Mouse (Mus musculus): ENCODE results near the gene Slc25a39.
A peak's percentile ranks its signal among the peaks of the same experiment; 100 is the strongest.
"Not testable (repeated sequence)": the region's sequence is repeated elsewhere in the genome, so short reads cannot be mapped to it uniquely, and the experiment has no call there.

Gene Slc25a39

DNA sequence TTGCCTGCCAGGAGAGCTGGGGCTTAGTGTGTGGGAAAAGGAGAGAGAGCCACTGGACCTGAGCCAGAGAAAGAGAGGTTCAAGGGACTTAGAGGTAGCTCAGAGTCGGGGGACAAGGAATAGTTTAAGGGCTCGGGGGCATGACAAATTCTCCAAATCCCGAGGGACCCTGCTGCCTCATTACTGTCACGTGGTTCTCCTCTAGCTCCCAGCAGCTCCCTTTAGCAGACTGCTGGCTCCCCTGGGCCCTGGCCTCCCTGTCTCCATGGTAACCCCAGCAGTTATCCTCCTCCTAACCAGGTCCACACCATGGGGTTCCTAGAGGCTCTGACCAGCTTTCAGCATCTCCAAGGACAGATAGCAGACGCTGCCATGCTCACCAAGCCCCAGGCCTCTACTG lies 12.5 kb downstream of the Slc25a39 start:
- DNase-seq (ENCODE audit: low read depth, low spot score), result peak; percentile 61

DNA sequence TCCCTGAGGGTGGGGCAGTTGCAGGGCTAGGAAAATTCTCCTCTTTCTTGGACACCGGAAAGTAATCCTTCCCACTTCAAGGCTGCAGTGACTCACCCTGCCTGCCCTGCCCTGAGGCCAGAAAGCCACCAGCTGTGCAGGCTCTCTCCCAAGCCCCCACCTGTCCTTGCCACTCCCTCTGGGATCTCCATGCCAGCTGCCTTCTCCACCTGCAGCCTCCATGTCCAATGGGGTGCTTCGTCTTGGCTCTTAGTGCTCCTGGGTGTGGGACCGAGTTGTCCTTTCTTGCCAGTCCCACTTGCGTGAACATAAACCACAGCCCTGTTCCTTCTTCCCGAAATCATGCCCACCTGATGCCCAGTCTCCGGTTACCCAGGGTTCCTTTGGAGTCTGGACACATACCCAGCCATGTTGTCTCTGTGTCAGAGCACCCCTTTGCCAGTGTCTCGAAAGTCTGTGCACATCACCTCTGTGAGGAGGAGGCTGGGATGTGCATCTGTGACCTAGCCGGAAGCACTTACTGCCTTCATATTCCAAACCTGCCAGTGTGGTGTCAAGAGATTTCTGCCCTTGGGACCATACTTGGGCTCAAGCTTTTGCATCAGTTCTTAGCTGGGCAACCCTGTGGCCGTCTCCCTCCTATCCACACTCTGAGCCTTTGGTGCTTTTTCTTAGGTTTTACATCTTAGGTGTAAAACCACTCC lies 13.2 kb downstream of the Slc25a39 start:
- DNase-seq (ENCODE audit: low read depth, low spot score), result no peak

DNA sequence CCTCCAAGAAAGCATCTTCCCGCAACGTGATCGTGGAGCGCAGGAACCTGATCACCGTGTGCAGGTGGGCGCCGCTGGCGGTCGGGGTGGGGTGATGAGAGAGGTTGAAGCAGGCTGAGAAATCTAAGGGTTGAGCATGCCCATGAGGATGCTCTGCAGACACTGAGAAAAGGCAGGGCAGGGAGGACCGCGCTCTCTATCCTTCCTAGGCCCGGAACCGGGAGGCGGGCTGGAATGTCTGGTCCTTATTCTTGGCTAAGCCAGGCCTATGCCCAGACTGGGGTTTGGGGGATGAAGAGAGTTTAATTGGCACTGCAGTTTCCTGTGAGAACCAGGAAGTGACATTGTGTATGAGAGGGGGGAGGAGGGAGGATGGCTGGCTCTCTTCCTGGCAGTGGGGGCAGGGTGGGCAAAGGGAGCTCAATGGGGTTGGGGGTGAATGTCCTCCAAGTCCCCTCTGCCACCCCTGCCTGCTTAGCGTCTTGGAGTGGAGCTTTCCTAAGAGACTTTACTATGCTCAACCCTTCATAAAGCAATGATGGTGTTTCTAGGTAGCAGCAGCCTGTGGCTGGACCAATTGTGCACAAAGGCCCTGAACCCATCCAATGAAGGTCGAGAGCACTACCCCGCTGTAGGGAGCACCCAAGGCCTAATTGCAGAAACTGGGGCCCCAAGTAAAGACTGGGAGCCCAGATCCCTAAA lies 13.9 kb downstream of the Slc25a39 start:
- DNase-seq (ENCODE audit: low read depth, low spot score), result no peak

DNA sequence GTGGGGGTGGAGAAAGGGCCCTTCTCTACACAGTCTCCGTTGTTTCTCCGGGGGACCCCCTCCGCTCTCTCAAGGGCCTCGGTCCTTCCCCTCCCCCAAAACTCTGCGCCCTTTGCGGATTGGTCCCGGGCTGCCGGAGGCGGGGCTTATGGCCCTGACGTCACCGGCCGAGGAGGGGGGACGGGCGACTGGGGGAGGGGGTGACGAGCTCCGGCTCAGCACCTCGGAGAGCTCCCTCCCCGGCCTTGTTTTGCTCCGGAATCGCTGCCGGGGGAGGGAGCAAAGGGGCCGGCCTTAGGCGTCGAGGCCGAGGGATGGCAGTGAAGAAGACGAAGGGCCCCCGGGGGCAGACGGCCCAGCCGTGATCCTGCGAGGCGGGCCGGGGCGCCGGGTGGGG lies 14.5 kb downstream of the Slc25a39 start, which contains the start of gene Rundc3a:
TSS of gene Rundc3a (plus strand) at position 166 of the 397 bp plus-strand sequence.
- peak; percentile 94 for DNase-seq (ENCODE audit: low read depth, low spot score)

DNA sequence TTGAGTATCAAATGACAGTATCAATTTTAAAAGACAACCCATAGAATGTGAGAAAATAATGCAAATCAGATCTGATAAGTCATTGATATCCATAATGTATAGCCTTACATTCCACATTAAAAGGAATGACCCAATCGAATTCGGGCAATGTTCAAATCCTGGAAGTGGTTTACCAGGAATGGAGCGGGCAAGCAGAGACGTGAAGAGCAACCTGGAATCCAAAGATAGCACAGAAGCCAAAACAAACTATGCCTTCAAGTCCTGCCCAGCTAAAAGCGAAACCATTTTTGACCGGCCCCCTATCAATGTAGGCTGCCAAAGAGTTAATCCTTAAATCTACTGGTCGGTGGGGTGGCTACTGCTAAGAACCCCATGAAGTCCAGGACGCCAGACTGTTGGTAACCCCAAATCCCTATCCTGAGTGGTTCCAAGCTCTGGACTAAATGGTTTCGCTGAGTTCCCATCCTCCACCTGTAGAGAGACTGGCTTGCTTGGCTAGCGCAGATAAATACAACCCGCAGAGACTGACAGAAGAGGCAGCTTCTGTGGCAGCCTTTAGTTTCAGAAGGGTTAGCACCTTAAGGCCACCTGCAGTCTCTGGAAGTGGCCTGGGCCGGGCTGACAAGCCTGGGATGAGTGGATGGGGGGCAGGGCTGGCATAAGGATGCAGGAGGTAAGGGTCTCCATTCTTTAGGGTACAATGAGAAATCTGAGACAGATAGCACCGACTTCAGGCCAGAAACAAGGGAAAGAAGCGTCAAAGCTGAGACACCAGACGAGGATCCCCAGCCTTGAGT lies 15.1 kb downstream of the Slc25a39 start:
- no peak for DNase-seq (ENCODE audit: low read depth, low spot score)

DNA sequence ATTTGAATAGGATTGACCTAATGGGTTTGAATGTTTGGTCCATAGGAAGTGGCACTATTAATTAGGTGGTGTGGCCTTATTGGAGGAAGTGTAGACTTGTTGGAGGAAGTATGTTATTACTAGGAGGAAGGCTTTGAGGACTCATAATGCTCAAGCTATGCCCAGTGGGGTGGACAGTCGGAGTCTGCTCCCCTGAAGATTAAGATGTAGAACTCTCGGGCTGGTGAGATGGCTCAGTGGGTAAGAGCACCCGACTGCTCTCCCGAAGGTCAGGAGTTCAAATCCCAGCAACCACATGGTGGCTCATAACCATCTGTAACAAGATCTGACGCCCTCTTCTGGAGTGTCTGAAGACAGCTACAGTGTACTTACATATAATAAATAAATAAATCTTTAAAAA lies 18.3 kb downstream of the Slc25a39 start:
- not testable (repeated sequence) for DNase-seq (ENCODE audit: low read depth, low spot score)

DNA sequence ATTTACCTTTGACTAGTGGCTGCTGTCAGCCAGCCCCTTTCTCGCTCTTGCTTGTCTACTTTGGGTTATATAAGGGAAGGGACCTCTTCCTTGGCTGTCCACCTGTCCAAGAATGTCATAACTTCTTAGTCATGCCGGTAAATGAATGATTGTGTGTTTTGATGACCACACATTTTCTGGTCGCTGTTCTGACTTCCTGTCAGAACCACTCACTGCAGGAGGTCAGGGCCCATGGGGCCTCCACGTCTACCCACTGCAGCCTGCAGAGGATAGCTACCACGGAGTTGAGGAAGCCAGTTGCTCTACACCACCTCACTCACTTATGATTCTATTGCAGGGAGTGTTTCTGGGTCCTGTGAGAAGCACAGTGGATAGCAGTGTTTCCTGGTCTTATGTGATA lies 21.6 kb downstream of the Slc25a39 start:
- DNase-seq (ENCODE audit: low read depth, low spot score), result no peak

DNA sequence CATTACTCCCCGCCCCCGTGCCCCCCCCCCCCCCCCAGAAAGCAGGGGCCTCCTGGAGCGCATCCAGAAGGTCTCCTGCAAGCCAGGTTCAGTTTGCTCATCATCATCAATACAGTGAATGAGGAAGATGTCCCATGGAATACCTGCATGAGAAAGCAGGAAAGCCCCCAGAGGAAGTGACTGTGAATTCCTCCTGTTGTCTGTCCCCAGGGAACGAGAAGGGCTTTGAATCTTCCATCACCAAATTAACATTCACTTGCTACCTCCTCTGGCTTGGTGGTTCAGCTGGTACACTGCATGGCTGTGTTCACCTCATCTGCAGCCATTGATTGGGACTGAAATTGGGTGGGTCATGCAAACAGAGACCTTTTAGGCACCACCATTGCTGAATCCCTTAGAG lies 22.7 kb downstream of the Slc25a39 start:
- no peak for DNase-seq (ENCODE audit: low read depth, low spot score)

DNA sequence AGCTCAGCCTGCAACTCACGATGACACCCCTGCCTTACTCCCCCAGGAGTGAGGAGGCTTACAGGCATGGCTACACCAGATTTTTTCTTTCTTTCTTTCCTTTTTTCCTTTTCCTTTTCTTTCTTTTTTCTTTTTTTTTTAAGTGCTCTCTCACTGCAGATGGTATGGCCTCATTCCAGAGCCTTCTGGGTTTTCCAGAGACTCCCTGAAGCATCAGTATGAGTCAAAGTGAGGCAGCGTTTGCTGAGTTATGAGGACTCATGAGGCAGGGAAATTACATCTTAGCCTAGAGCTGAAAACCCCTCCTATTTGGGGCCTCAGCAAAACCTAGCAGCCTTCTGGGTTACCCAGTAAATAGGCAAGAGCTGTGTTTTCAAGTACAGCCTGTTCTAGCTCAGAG lies 23.3 kb downstream of the Slc25a39 start:
- no peak for DNase-seq (ENCODE audit: low read depth, low spot score)

DNA sequence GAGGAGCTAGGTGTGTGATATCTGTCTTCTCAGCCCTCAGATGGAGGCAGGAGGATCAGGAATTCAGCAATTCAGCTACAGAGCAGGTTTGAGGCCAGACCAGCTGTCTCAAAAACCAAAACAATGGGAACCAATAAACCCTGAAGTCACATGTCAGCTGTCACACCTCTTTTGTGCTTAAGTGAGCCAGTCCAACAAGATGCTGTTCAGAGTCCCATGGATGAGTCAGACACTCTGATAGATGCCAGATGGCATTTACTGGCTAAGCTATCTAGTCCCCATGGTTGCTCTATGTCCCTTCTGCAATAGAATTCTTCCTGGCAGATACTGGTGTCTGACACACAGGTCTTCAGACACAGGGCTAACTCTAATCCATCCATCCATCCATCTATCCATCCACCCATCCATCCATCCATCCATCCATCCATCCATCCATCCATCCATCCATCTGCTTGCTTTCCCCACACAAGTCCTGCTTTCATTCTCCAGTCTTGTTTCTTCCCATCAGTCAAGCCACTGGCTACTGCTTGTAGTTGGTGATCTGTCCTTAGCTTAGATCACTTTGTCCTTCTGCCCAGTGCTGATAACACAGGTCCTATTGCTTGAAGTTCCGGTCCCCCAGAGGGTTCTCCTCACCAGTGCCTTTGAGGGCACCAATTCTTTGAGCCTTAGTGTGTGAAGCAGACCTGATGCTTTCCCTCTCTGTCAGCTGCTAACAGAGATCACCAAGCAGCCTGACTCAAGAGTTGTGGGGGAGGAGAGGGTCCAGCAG lies 24.2 kb downstream of the Slc25a39 start:
- no peak for DNase-seq (ENCODE audit: low read depth, low spot score)

DNA sequence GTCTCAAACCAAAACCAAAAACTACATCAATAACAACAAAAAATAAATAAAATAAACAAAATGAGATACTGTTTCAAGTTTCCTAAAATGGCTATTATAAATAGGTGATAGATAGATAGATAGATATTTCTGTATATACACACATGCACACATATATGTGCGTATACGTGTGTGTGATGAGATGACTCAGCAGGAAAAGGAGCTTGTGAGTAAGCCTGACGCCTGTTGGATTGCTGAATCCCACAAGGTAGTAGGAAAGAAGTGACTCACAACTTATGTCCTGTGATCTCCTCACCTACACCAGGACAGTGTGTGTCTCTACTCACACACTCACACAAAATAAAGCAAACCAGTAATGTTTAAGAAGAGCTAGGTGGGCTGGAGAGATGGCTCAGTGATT lies 25.0 kb downstream of the Slc25a39 start:
- no peak for DNase-seq (ENCODE audit: low read depth, low spot score)

DNA sequence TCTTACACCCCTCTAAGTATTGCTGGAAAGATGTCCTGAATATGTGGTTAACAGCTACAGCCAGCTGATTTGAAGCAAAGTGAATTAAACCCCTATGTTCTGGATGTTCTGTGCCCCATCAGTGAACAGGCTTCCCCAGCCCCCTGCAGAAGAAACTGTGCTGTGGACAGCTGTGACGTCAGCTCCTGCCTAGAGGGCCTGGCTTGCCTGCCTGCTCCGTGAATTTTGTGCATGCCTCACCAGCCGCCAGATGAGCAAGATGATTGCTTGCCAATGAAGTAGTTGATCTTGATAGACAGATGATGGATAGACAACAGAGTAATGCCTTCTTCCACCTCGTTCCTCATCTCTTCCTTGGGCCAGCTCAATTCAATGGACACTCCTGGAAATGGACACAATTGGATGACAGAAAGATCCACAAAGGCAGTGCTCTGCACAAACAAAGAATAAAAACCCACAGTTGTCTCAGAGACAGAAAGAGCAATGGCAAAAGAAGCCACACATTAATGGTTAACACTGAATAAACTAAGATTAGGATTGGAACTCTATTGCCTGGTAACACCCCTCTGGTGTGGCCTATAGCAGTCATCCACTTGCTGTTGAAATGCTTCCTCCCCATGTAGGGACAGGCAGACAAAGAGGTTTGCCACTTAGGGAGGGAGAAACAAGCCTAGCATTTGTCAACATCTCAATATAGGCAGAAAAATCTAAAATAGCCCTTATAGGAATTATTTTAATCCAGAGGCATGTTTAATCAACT lies 26.2 kb downstream of the Slc25a39 start:
- no peak for DNase-seq (ENCODE audit: low read depth, low spot score)

DNA sequence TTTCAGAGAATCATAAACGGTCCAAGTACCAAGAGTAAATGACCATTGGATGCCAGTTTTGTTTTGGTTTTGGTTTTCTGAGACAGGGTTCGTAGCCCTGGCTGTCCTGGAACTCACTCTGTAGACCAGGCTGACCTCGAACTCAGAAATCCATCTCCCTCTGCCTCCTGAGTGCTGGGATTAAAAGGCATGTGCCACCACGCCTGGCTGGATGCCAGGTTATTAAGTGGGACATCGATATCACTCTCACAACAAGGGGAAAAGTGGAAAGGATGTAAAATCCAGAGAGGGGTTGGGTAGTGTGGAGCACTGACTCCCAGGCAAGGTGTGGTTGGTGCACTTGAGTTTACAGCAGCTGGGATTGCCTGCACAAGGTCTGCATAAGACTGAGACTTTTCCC lies 27.7 kb downstream of the Slc25a39 start:
- DNase-seq (ENCODE audit: low read depth, low spot score), result no peak

DNA sequence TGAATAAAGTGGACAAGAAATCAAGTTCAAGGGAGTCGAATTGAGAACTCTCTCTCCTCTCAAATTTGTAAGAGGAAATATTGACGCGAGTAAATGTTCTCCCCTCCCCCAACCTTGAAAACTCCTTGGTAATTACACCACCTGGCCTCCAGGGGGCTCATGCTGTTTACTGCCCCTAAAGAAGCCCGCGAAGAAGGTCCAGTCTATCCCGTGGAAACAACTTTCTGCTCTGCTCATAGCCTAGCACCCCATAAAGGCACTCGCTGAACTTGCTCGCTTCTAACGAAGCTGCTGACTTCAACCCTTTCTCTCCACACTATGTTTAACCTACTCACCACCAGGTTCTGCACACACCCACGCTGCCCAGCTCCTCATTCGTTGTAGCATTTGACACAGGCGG lies 30.6 kb downstream of the Slc25a39 start:
- DNase-seq (ENCODE audit: low read depth, low spot score), result no peak

DNA sequence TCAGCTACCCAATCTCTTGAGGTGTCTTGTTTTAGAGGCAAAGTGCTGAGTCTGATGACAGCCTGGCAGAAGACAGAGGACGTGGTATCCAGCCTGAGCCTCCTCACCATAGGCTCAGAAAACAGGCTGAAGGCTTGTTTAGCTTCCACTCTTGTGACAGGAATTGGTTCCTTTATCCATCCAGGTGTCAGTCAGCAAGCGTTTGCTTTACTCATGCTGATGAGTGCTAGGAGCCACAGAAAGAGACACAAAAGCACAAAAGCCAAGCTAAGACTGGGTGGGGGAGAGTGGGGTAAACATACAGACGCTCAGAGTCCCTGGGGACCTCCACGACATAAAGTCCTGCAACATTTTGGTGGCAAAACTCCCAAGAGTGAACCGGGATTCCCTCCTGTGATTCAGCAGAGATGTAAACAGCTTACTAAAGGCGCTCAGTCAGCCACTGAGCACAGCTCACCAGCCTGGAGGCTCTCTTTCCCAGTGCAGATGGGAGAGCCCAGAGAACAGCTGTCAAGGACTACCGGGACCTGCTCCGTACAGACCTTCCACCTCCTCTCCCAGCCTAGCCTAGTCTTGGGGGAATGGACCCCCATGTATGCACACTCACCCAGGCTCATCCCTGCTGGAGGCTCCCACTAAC lies 31.4 kb downstream of the Slc25a39 start:
- no peak for DNase-seq (ENCODE audit: low read depth, low spot score)

DNA sequence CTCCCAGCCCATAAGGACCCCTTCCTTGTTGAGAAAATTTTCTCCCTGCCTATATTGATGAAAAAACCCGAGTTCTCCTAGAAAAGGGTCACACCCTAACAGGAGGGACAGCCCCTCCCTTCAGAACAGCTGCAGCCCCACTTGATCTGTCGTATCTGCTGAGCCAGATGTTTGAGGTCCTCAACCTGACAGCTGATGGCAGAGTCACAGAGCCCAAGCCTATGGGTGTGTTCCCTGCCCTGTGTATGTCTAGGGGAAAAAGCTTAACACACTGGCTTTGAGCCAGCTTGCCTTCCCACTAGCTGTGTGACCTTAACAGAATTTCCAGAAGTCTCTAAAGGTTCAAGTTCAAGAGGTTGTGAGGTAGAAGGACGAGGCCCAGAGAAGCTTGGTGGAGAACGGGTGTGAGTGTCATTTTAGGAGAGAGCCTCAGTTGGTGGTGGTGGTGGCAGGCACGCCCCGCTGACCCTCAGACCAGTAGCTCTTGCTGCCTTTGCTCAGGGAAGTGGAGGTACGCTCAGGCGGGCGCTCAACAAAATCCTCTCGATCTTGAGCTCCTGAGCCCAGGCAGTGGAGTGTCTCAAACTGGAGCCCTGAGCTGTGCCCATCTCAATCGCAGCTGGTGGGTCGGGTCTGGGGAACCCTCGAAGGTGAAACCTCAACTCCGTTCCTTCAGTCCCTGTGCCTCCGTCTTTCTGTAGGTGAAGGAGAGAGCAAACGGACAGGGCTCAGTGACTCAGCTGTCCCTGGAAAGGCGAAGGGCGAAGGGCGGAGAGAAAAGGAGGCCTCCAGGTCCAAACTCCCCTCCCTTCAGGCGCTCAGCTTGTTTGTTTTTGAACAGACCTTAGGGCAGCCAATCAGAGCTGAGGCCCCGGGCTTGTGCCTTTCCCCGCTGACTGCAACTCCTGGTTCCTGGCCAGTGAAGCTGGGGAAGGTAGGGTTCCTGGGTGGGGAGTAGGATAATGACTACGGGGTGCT lies 32.3 kb downstream of the Slc25a39 start:
- DNase-seq (ENCODE audit: low read depth, low spot score), result no peak

DNA sequence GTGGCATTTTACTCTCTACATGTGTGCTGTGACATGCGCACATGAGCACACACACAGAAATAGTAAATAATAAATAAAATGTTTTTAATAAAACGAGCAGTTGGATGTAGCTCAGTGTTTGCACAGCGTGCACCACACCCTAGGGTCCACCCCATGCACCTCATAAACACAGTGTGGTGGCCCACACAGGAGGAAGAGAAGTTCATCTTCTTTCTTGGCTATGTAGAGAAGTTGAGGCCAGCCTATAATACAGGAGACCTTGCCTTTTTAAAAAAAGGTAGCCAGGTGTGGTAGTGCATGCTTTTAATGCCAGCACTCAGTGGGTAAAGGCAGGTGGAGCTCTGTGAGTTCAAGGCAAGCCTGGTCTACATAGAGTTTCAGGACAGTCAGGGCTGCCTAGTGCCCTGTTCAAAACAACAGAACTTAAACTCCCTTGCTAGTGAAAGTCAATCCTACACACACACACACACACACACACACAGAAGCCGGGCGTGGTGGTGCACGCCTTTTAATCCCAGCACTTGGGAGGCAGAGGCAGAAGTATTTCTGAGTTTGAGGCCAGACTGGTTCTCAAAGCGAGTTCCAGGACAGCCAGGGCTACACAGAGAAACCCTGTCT lies 33.5 kb downstream of the Slc25a39 start:
- DNase-seq (ENCODE audit: low read depth, low spot score), result no peak

DNA sequence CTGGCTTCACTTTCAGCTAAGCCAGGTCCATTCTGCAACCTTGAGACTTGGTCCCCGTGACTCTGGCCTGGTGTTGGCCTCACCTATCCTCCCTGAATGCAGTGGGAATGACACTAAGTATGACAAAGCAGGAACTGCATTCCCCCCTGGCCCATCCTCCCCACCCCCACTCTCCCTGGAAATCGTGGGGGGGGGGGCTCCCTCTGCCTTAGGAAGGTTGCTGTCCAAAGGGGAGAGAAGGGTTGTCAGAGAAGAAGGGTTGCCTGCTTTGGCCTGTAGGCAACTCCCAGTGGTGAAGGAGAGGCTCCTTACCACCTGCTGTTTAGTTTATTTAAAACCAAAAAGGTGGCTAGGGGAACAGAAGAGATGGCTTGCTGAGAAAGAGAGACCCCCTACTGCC lies 34.1 kb downstream of the Slc25a39 start:
- no peak for DNase-seq (ENCODE audit: low read depth, low spot score)

DNA sequence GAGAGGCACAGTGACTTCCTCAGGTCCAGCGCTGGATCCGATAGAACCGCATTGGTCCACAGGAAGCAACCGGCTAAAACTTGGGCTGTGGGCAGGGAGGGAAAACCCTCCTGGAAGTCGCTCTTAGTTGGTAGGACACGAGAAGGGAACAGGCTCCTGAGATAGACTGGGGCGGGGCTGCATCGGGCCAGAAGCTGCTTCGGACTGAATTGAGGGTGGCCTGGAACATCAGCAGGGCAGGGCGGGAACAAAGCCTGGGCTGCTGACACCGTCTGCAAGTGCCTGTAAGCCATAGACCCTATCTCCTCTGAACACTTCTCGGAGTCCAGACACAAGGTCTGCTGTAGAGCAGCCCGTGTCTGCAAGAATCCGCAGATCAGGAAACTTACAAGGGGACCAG lies 34.8 kb downstream of the Slc25a39 start:
- DNase-seq (ENCODE audit: low read depth, low spot score), result no peak

All from mesoderm, embryonic 11.5 days (tissue).